Mouse (Mus musculus) lung, adult 2 months (tissue): ENCODE measurements around the gene Lrtm2.

Experiments
- CTCF ChIP-seq: fragments of 200-500 bp; IDR thresholded peaks from 2 replicates; pipeline ENCODE4 v1.5.1; 2011; ENCODE audit warnings: mild to moderate bottlenecking, low read length, control low read depth; ENCODE audit not compliant: insufficient read depth
- POLR2A ChIP-seq: fragments of 200-500 bp; IDR thresholded peaks from 2 replicates; pipeline ENCODE4 v1.6.1; 2011; ENCODE audit warnings: low read depth, mild to moderate bottlenecking, control low read depth, low read length, borderline replicate concordance; ENCODE audit errors: extremely low read depth

- TF ChIP-seq CTCF (no peak), POLR2A (no peak)
Measured at GRCm38 (mm10) chr6:119313096-119313495, 17.5 kb downstream of the Lrtm2 start.
